Mouse (Mus musculus) lung, embryonic 16.5 days (tissue): Measurements from ENCODE around the gene Tusc2. TPM values are rescaled to one million over a fixed set of nuclear protein-coding genes. Genes with fewer than 3 reads are reported as not detected.
A peak's percentile ranks its signal among the peaks of the same experiment; 100 is the strongest.

Experiments used
- ATAC-seq: fragments of 200-750 bp; cut with Nextera tagmentation; 2 replicates; pipeline ENCODE4 v1.8.0; 2017; ENCODE audit warnings: low read depth, mild to moderate bottlenecking, moderate library complexity
- H3K27ac ChIP-seq: fragments of 300-500 bp; sonication (generic); 2 replicates; pipeline ENCODE4 v1.5.1; 2014; ENCODE audit warnings: mild to moderate bottlenecking, control low read depth, low read length
- H3K27me3 ChIP-seq: fragments of 300-500 bp; sonication (generic); 2 replicates; pipeline ENCODE4 v1.6.1; 2014; ENCODE audit warnings: low read depth, low read length, mixed read lengths; ENCODE audit not compliant: control insufficient read depth, insufficient read depth
- H3K36me3 ChIP-seq: fragments of 300-500 bp; sonication (generic); 2 replicates; pipeline ENCODE4 v1.6.1; 2014; ENCODE audit warnings: low read length; ENCODE audit not compliant: control insufficient read depth, insufficient read depth
- H3K4me1 ChIP-seq: fragments of 300-500 bp; sonication (generic); replicated peaks from 2 replicates; pipeline ENCODE4 v1.6.1; 2014; ENCODE audit warnings: low read length, mixed read lengths; ENCODE audit not compliant: control insufficient read depth, insufficient read depth
- H3K4me2 ChIP-seq: fragments of 300-500 bp; sonication (generic); 2 replicates; pipeline ENCODE4 v1.6.1; 2014; ENCODE audit warnings: low read depth, low read length, control low read depth
- H3K4me3 ChIP-seq: fragments of 300-500 bp; sonication (generic); 2 replicates; pipeline ENCODE4 v1.5.1; 2014; ENCODE audit warnings: mild to moderate bottlenecking, low read length, control low read depth
- H3K9ac ChIP-seq: fragments of 300-500 bp; sonication (generic); 2 replicates; pipeline ENCODE4 v1.6.1; 2014; ENCODE audit warnings: low read length, control low read depth
- H3K9me3 ChIP-seq: fragments of 300-500 bp; sonication (generic); 2 replicates; pipeline ENCODE4 v1.6.1; 2016; ENCODE audit warnings: low read length; ENCODE audit not compliant: control insufficient read depth
- WGBS: fragments of 180-500 bp; shearing (Covaris S2); extraction: QIAGEN DNeasy Blood & Tissue Kit; methylation state at CpG from one replicate; pipeline ENCODE4 v1.1.7; 2014; 5-methylcytosine and 5-hydroxymethylcytosine counted together
- polyA plus RNA-seq: library from polyadenylated mRNA; unstranded; fragments of >200 nt; fragmentation: Nextera tagmentation; extraction: Ambion mirVana; gene quantifications from 2 replicates; pipeline ENCODE4 v1.2.1, GENCODE M21; 2015

The Tusc2 gene
- polyA plus RNA-seq, 1 experiment from 2014 or later: 35.6 TPM

- H3K27ac ChIP-seq: peak overlapping the region; percentile 74
- peak overlapping the region; percentile 95 for H3K4me2 ChIP-seq
- H3K27me3 ChIP-seq: no peaks in the 10 kb centered on the region
- H3K9me3 ChIP-seq: no peaks in the 10 kb centered on the region
- H3K9ac ChIP-seq: peak overlapping the region; percentile 90
- peaks cover 21% of the 10 kb centered on the region for H3K4me1 ChIP-seq
- ATAC-seq: peak; percentile 1
- peak overlapping the region; percentile 86 for H3K4me3 ChIP-seq
- H3K36me3 ChIP-seq: peaks cover 19% of the 10 kb centered on the region
- WGBS: under 1% methylated on average over 40 of the region's 40 CpGs
Observed at GRCm38 (mm10) chr9:107534408-107535202, 28.4 kb upstream of the Tusc2 start.

GRCm38 (mm10) chr9:107538231-107538630 is 24.8 kb upstream of the Tusc2 start:
- H3K9ac ChIP-seq: no peak overlapping the region
- no peak overlapping the region for H3K4me2 ChIP-seq
- H3K36me3 ChIP-seq: peaks cover 23% of the 10 kb centered on the region
- 86% methylated on average over 7 of the region's 7 CpGs for WGBS
- no peak overlapping the region for H3K4me3 ChIP-seq
- H3K27ac ChIP-seq: no peak overlapping the region
- H3K4me1 ChIP-seq: peaks cover 36% of the 10 kb centered on the region
- no peak for ATAC-seq
- H3K9me3 ChIP-seq: no peaks in the 10 kb centered on the region
- H3K27me3 ChIP-seq: no peaks in the 10 kb centered on the region

GRCm38 (mm10) chr9:107538711-107539110 is 24.3 kb upstream of the Tusc2 start:
- Histone ChIP-seq H3K4me1 (peaks cover 36% of the 10 kb centered on the region), H3K9me3 (no peaks in the 10 kb centered on the region), H3K36me3 (peaks cover 23% of the 10 kb centered on the region), H3K4me2 (no peak overlapping the region), H3K9ac (no peak overlapping the region), H3K27me3 (no peaks in the 10 kb centered on the region), H3K27ac (no peak overlapping the region), H3K4me3 (no peak overlapping the region)
- WGBS: 88% methylated on average over 3 of the region's 3 CpGs
- no peak for ATAC-seq

- H3K4me3 ChIP-seq: no peak overlapping the region
- no peak overlapping the region for H3K27ac ChIP-seq
- no peak overlapping the region for H3K9ac ChIP-seq
- no peaks in the 10 kb centered on the region for H3K9me3 ChIP-seq
- H3K36me3 ChIP-seq: peaks cover 32% of the 10 kb centered on the region
- WGBS: 90% methylated on average over 8 of the region's 8 CpGs
- no peak for ATAC-seq
- H3K4me2 ChIP-seq: no peak overlapping the region
- peaks cover 36% of the 10 kb centered on the region for H3K4me1 ChIP-seq
- no peaks in the 10 kb centered on the region for H3K27me3 ChIP-seq
Observed at GRCm38 (mm10) chr9:107539940-107540339, 23.1 kb upstream of the Tusc2 start.

GRCm38 (mm10) chr9:107540420-107540819 is 22.6 kb upstream of the Tusc2 start:
- no peak overlapping the region for H3K27ac ChIP-seq
- H3K9me3 ChIP-seq: no peaks in the 10 kb centered on the region
- no peaks in the 10 kb centered on the region for H3K27me3 ChIP-seq
- no peak overlapping the region for H3K4me2 ChIP-seq
- no peak for ATAC-seq
- H3K4me3 ChIP-seq: no peak overlapping the region
- WGBS: 52% methylated on average over 4 of the region's 4 CpGs
- H3K4me1 ChIP-seq: peaks cover 33% of the 10 kb centered on the region
- peaks cover 32% of the 10 kb centered on the region for H3K36me3 ChIP-seq
- H3K9ac ChIP-seq: no peak overlapping the region

GRCm38 (mm10) chr9:107541005-107541404 is 22.1 kb upstream of the Tusc2 start:
- no peak for ATAC-seq
- peak overlapping the region; percentile 67 for H3K4me3 ChIP-seq
- H3K27ac ChIP-seq: peak overlapping the region; percentile 24; the same call in 1 of the 2 replicates
- peak overlapping the region; percentile 81 for H3K9ac ChIP-seq
- peaks cover 27% of the 10 kb centered on the region for H3K4me1 ChIP-seq
- peaks cover 32% of the 10 kb centered on the region for H3K36me3 ChIP-seq
- H3K4me2 ChIP-seq: peak overlapping the region; percentile 93
- WGBS: 23% methylated on average over 10 of the region's 10 CpGs
- no peaks in the 10 kb centered on the region for H3K27me3 ChIP-seq
- H3K9me3 ChIP-seq: no peaks in the 10 kb centered on the region

- no peaks in the 10 kb centered on the region for H3K27me3 ChIP-seq
- peak; percentile 89 for ATAC-seq
- no peaks in the 10 kb centered on the region for H3K9me3 ChIP-seq
- peaks cover 32% of the 10 kb centered on the region for H3K36me3 ChIP-seq
- H3K4me1 ChIP-seq: peaks cover 23% of the 10 kb centered on the region
- WGBS: under 1% methylated on average over 46 of the region's 46 CpGs
- peak within 1 kb of the TSS; percentile 28 for H3K27ac ChIP-seq
- peak within 1 kb of the TSS; percentile 81 for H3K9ac ChIP-seq
- peak within 1 kb of the TSS; percentile 93 for H3K4me2 ChIP-seq
- peak within 1 kb of the TSS; percentile 67 for H3K4me3 ChIP-seq
Observed at GRCm38 (mm10) chr9:107541474-107542351, 21.3 kb upstream of the Tusc2 start, which contains the start of the genes Cyb561d2 and Nprl2. Cyb561d2 (minus strand) TSS chr9:107542193. Nprl2 (plus strand) TSS chr9:107542226.

- H3K4me2 ChIP-seq: peak overlapping the region; percentile 93
- ATAC-seq: 0 out of 2 replicates have a peak, but pooled peaks have one; percentile 4
- peak overlapping the region; percentile 81 for H3K9ac ChIP-seq
- H3K9me3 ChIP-seq: no peaks in the 10 kb centered on the region
- no peaks in the 10 kb centered on the region for H3K27me3 ChIP-seq
- H3K36me3 ChIP-seq: peaks cover 32% of the 10 kb centered on the region
- peak overlapping the region; percentile 67 for H3K4me3 ChIP-seq
- H3K4me1 ChIP-seq: peaks cover 25% of the 10 kb centered on the region
- peak overlapping the region; percentile 16; the same call in 1 of the 2 replicates for H3K27ac ChIP-seq
- under 1% methylated on average over 11 of the region's 11 CpGs for WGBS
Observed at GRCm38 (mm10) chr9:107542352-107542686, 20.7 kb upstream of the Tusc2 start.

- Histone ChIP-seq H3K9ac (peak overlapping the region; percentile 81), H3K9me3 (no peaks in the 10 kb centered on the region), H3K27ac (no peak overlapping the region), H3K4me1 (peaks cover 27% of the 10 kb centered on the region), H3K27me3 (no peaks in the 10 kb centered on the region), H3K4me2 (peak overlapping the region; percentile 93), H3K4me3 (peak overlapping the region; percentile 67), H3K36me3 (peaks cover 31% of the 10 kb centered on the region)
- ATAC-seq: no peak
- 35% methylated on average over 8 of the region's 8 CpGs for WGBS
Observed at GRCm38 (mm10) chr9:107542721-107543120, 20.3 kb upstream of the Tusc2 start.
